Mouse (Mus musculus) CH12.LX (cell line): Measurements from ENCODE around the gene Zbtb38. TPM values are rescaled to one million over a fixed set of nuclear protein-coding genes. Genes with fewer than 3 reads are reported as not detected.

Source experiments
- DNase-seq: peaks from one replicate; pipeline ENCODE4 v3.0.0-alpha.2; 2013; ENCODE audit errors: extremely low read depth
- H3K27ac ChIP-seq: 2 replicates; pipeline ENCODE4 v1.5.1; 2012; ENCODE audit warnings: low read depth, mild to moderate bottlenecking, control low read depth, moderate library complexity; ENCODE audit not compliant: insufficient read depth
- H3K27me3 ChIP-seq: replicated peaks from 2 replicates; pipeline ENCODE3; 2012; ENCODE audit warnings: inconsistent platforms
- H3K36me3 ChIP-seq, 2 experiments: replicated peaks in 1 of 2; 2 replicates each; pipeline versions ENCODE3 to v1.6.1; 2012; ENCODE audit warnings: inconsistent platforms in 1 of 2, low read length in 1 of 2, mild to moderate bottlenecking in 1 of 2, mixed read lengths in 1 of 2, moderate library complexity in 1 of 2; ENCODE audit not compliant: control insufficient read depth in 1 of 2, insufficient read depth in 1 of 2
- H3K4me1 ChIP-seq, 2 experiments: 2 replicates each; pipeline ENCODE4 v1.6.1; 2012; ENCODE audit warnings: inconsistent platforms in 1 of 2, moderate library complexity in 1 of 2; ENCODE audit not compliant: insufficient read depth in 2 of 2, control insufficient read depth in 1 of 2
- H3K4me2 ChIP-seq: 2 replicates; pipeline ENCODE4 v1.6.1; 2012; ENCODE audit warnings: low read depth, mild to moderate bottlenecking, control low read depth; ENCODE audit not compliant: poor library complexity, insufficient read depth, severe bottlenecking
- H3K4me3 ChIP-seq, 3 experiments: fragments of 150-350 bp in 1 of 3; sonication (generic) in 1 of 3; replicated peaks in 1 of 3; 2 replicates each; pipeline versions ENCODE3 to v1.5.1; 2011 to 2012; ENCODE audit warnings: low read depth in 2 of 3, low read length in 2 of 3, mild to moderate bottlenecking in 2 of 3, moderate library complexity in 2 of 3, control low read depth in 1 of 3, improper control_type of control experiment in 1 of 3, inconsistent platforms in 1 of 3, mixed read lengths in 1 of 3; ENCODE audit not compliant: poor library complexity in 1 of 3
- H3K79me2 ChIP-seq: replicated peaks from 2 replicates; pipeline ENCODE4 v1.6.1; 2012; ENCODE audit warnings: mild to moderate bottlenecking, moderate library complexity; ENCODE audit not compliant: control insufficient read depth, poor library complexity, insufficient read depth, severe bottlenecking; ENCODE audit errors: extremely low read depth
- H3K9ac ChIP-seq: 2 replicates; pipeline ENCODE4 v1.6.1; 2012; ENCODE audit warnings: low read depth, mild to moderate bottlenecking, control low read depth, moderate library complexity; ENCODE audit not compliant: insufficient read depth
- H3K9me3 ChIP-seq: replicated peaks from 2 replicates; pipeline ENCODE3; 2012; ENCODE audit warnings: low read length, inconsistent platforms, mixed read lengths
- BHLHE40 ChIP-seq: IDR thresholded peaks from 2 replicates; pipeline ENCODE4 v1.6.1; 2011; ENCODE audit warnings: mild to moderate bottlenecking, low read depth, low read length, improper control_type of control experiment
- ELF1 ChIP-seq: IDR thresholded peaks from 2 replicates; pipeline ENCODE4 v1.6.1; 2014; ENCODE audit warnings: low read depth, mild to moderate bottlenecking, inconsistent platforms, low read length, improper control_type of control experiment
- HCFC1 ChIP-seq: IDR thresholded peaks from 2 replicates; pipeline ENCODE4 v1.6.1; 2012; ENCODE audit warnings: low read depth, mild to moderate bottlenecking, inconsistent platforms, low read length, improper control_type of control experiment
- IRF4 ChIP-seq: IDR thresholded peaks from 2 replicates; pipeline ENCODE4 v1.6.1; 2014; ENCODE audit warnings: low read depth, mild to moderate bottlenecking, inconsistent platforms, low read length, improper control_type of control experiment
- JUND ChIP-seq: conservative IDR thresholded peaks from 2 replicates; pipeline ENCODE4 v1.6.1; 2011; ENCODE audit warnings: low read depth, low read length, improper control_type of control experiment
- MAFK ChIP-seq: IDR thresholded peaks from 2 replicates; pipeline ENCODE4 v1.6.1; 2011; ENCODE audit warnings: low read length, improper control_type of control experiment; ENCODE audit not compliant: insufficient replicate concordance
- MAX ChIP-seq: IDR thresholded peaks from 2 replicates; pipeline ENCODE4 v1.6.1; 2011; ENCODE audit warnings: low read length, improper control_type of control experiment
- MXI1 ChIP-seq: IDR thresholded peaks from 2 replicates; pipeline ENCODE4 v1.6.1; 2011; ENCODE audit warnings: mild to moderate bottlenecking, low read depth, low read length, improper control_type of control experiment
- NELFE ChIP-seq: IDR thresholded peaks from 2 replicates; pipeline ENCODE4 v1.6.1; 2011; ENCODE audit warnings: low read depth, low read length, improper control_type of control experiment
- RAD21 ChIP-seq: IDR thresholded peaks from 2 replicates; pipeline ENCODE4 v1.6.1; 2011; ENCODE audit warnings: low read depth, mild to moderate bottlenecking, low read length, improper control_type of control experiment, moderate library complexity
- SIN3A ChIP-seq: IDR thresholded peaks from 2 replicates; pipeline ENCODE4 v1.6.1; 2012; ENCODE audit warnings: low read length, improper control_type of control experiment, inconsistent platforms
- TBP ChIP-seq: conservative IDR thresholded peaks from 2 replicates; pipeline ENCODE4 v1.6.1; 2011; ENCODE audit warnings: low read depth, low read length, improper control_type of control experiment
- ZC3H11A ChIP-seq: IDR thresholded peaks from 2 replicates; pipeline ENCODE4 v1.6.1; 2012; ENCODE audit warnings: low read depth, mild to moderate bottlenecking, inconsistent platforms, low read length, improper control_type of control experiment
- ZNF384 ChIP-seq: IDR thresholded peaks from 2 replicates; pipeline ENCODE4 v1.6.1; 2012; ENCODE audit warnings: low read depth, low read length, improper control_type of control experiment, inconsistent platforms
- dilution Hi-C: fragments of 300-500 bp; cut with MboI; formaldehyde crosslinking; loops from 2 replicates; pipeline ENCODE4 v1.14.3; 2020; ENCODE audit warnings: low sequenced_read_pairs; ENCODE audit not compliant: extremely low pct_unique_long_range_greater_than_20kb, extremely low pct_ligation_motif_present
- in situ Hi-C: fragments of 300-500 bp; cut with MboI; formaldehyde crosslinking; loops from 3 replicates; pipeline ENCODE4 v1.14.3; 2019; ENCODE audit warnings: low sequenced_read_pairs, low pct_ligation_motif_present, low pct_unique_long_range_greater_than_20kb, mixed read lengths
- polyA plus RNA-seq: library from polyadenylated mRNA; unstranded; fragments of >175 nt; gene quantifications from 2 replicates; pipeline ENCODE4 v1.2.1, GENCODE M21; 2012; ENCODE audit warnings: low read depth; ENCODE audit not compliant: insufficient read length
- total RNA-seq, 2 experiments: library from RNA; depleted of rRNA; stranded (reverse); fragments of 300-350 nt in 1 of 2; fragments of >200 nt in 1 of 2; gene quantifications; 2 replicates each; pipeline ENCODE4 v1.2.3; 2012 to 2014

Zbtb38 gene
- total and polyA plus RNA-seq, 3 experiments: 51.7 to 102 (median 68.8) TPM

GRCm38 (mm10) chr9:96725582-96726320 is 26.9 kb downstream of the Zbtb38 start:
- H3K9me3 ChIP-seq: no peaks in the 10 kb centered on the region
- peaks cover 91% of the 10 kb centered on the region for H3K79me2 ChIP-seq
- H3K27me3 ChIP-seq: no peaks in the 10 kb centered on the region
- dilution Hi-C loops: no loop called here
- peak overlapping the region; percentile 59 for H3K27ac ChIP-seq
- H3K4me1 ChIP-seq: peaks cover 28 to 87% of the 10 kb centered on the region in 2 experiments
- peak overlapping the region; percentile 74 for H3K4me2 ChIP-seq
- H3K36me3 ChIP-seq: peaks cover 20 to 74% of the 10 kb centered on the region in 2 experiments
- DNase-seq: no peak
- in situ Hi-C loops: no loop called here
- peak overlapping the region; percentile 99 for H3K9ac ChIP-seq
- H3K4me3 ChIP-seq: no peak overlapping the region
- 0 out of 2 replicates have a peak, but pooled peaks have one; percentile 30 for TF ChIP-seq MXI1
- TF ChIP-seq MAX: 0 out of 2 replicates have a peak, but pooled peaks have one; percentile 32
- no peak for TF ChIP-seq ZC3H11A
- TF ChIP-seq BHLHE40: 0 out of 2 replicates have a peak, but pooled peaks have one; percentile 39
- TF ChIP-seq ZNF384: peak; percentile 75

GRCm38 (mm10) chr9:96723650-96724049 is 29.0 kb downstream of the Zbtb38 start:
- in situ Hi-C loops: no loop called here
- no peak for TF ChIP-seq ELF1
- TF ChIP-seq SIN3A: no peak
- no peak for TF ChIP-seq JUND
- no peak for TF ChIP-seq IRF4
- TF ChIP-seq RAD21: no peak
- no peak for TF ChIP-seq MXI1
- no peak for TF ChIP-seq HCFC1
- no peak for TF ChIP-seq TBP
- TF ChIP-seq MAFK: no peak
- no peak for TF ChIP-seq NELFE
- Histone ChIP-seq H3K4me3 (no peak overlapping the region), H3K79me2 (peaks cover 95% of the 10 kb centered on the region), H3K4me2 (no peak overlapping the region), H3K27me3 (no peaks in the 10 kb centered on the region), H3K36me3 (peaks cover 20 to 54% of the 10 kb centered on the region in 2 experiments), H3K9ac (no peak overlapping the region), H3K27ac (no peak overlapping the region), H3K9me3 (no peaks in the 10 kb centered on the region), H3K4me1 (peaks cover 28 to 71% of the 10 kb centered on the region in 2 experiments)
- dilution Hi-C loops: no loop called here
- no peak for DNase-seq
